Mouse (Mus musculus) T-helper 1 cell (primary cell): ENCODE results near the gene Rabep1.

Experiments
- in situ Hi-C: fragments of 300-600 bp; cut with MboI, MseI; formaldehyde crosslinking; loops from one replicate; pipeline ENCODE4 v1.15.1; 2025; ENCODE audit warnings: high pct_unique_total_duplicates

Gene Rabep1

GRCm38 (mm10) chr11:70973947-70974346 lies 129.4 kb downstream of the Rabep1 start:
- in situ Hi-C loops, result no loop called here

GRCm38 (mm10) chr11:70975193-70975592 lies 130.6 kb downstream of the Rabep1 start:
- in situ Hi-C loops, result no loop called here

GRCm38 (mm10) chr11:70977293-70977692 lies 132.7 kb downstream of the Rabep1 start:
- in situ Hi-C loops, result no loop called here

GRCm38 (mm10) chr11:70980232-70980631 lies 135.7 kb downstream of the Rabep1 start:
- in situ Hi-C loops, result no loop called here

- in situ Hi-C loops, result no loop called here
Measured at GRCm38 (mm10) chr11:70980751-70981510, 136.4 kb downstream of the Rabep1 start.

GRCm38 (mm10) chr11:70982030-70982429 lies 137.5 kb downstream of the Rabep1 start:
- in situ Hi-C loops, result no loop called here

- in situ Hi-C loops, result no loop called here
Measured at GRCm38 (mm10) chr11:70982557-70983228, 138.1 kb downstream of the Rabep1 start, which contains the start of gene C1qbp. C1qbp (minus strand) TSS chr11:70983026.
